Mouse (Mus musculus): ENCODE data around the gene Slc4a7. TPM values are rescaled to one million over a fixed set of nuclear protein-coding genes. Genes with fewer than 3 reads are reported as not detected.

Slc4a7 gene
- polyA plus RNA-seq (2014; fragmentation: Nextera tagmentation; extraction: Ambion mirVana): 14.0 and 14.1 TPM in 2 replicates

DNA sequence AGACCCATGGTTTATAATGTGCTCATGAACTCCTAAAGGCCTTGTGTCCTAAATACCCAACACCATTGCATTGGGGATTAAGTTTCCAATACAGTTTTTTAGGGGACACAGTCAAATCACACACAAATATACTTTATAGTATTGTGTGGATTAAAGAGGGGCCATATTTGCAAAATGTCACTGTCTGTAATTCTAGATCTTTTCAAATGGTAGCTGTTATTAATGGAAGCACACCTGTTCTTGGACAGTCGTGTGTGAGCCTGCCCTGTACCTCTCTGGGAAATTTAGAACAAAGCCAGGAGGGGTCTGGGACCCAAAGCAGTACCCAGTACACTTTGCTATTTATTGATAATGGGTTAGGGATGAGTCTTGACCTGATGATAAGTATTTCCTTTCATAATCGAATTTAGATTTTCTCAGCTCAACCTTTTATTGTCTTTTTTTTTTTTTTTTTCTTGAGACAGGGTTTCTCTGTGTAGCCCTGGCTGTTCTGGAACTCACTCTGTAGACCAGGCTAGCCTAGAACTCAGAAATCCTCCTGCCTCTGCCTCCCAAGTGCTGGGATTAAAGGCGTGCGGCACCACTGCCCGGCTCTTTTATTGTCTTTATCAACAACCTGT is at the start of gene Slc4a7:
Gene Slc4a7 (plus strand): TSS at position 570 of the 620 bp plus-strand sequence.
- Histone ChIP-seq H3K4me3 (ENCODE audit: low read depth, low read length) (peak within 1 kb of the TSS; percentile 82), H3K9ac (ENCODE audit: low read depth, low read length) (peak within 1 kb of the TSS; percentile 98), H3K4me2 (peak within 1 kb of the TSS; percentile 67), H3K36me3 (ENCODE audit: control insufficient read depth, insufficient read depth, low read length) (no peaks in the 10 kb centered on the region), H3K9me3 (replicated peaks; ENCODE audit: control insufficient read depth, low read length) (no peaks in the 10 kb centered on the region), H3K27ac (ENCODE audit: low read depth, low read length) (peak within 1 kb of the TSS; percentile 91), H3K27me3 (ENCODE audit: control insufficient read depth, insufficient read depth, low read length) (no peaks in the 10 kb centered on the region), H3K4me1 (ENCODE audit: control insufficient read depth, insufficient read depth, low read length) (peaks cover 6% of the 10 kb centered on the region; the same call in 1 of the 2 replicates)
- 62% methylated on average over 5 of the region's 5 CpGs for WGBS (ENCODE audit: insufficient replicate concordance)
- no peak for ATAC-seq (replicated peaks; ENCODE audit: insufficient number of reproducible peaks, low FRiP score, low TSS enrichment)

DNA sequence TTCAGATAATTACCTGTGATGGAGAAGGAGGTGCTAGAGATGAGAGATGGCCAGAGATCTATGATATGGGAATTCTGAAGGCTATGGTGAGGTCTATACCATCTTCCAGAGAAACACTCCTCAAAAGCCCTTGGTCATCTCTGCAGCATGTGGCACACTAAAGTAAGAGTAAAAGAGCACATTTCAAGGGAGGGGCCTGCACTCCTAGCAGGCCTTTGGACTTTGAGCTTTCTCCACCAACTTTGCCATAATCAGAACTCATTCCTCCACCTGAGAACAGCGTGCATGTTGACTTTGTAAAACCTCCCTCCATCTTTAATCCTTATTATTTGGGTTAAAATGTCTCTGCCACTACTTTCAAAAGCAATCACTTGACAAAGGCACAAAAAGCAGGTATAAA is 31.5 kb upstream of the Slc4a7 start:
- WGBS (ENCODE audit: insufficient replicate concordance): 81% methylated on average over 1 of the region's 1 CpGs
- Histone ChIP-seq H3K36me3 (ENCODE audit: control insufficient read depth, insufficient read depth, low read length) (no peaks in the 10 kb centered on the region), H3K27me3 (ENCODE audit: control insufficient read depth, insufficient read depth, low read length) (no peaks in the 10 kb centered on the region), H3K27ac (ENCODE audit: low read depth, low read length) (no peak overlapping the region), H3K9ac (ENCODE audit: low read depth, low read length) (no peak overlapping the region), H3K4me1 (ENCODE audit: control insufficient read depth, insufficient read depth, low read length) (no peaks in the 10 kb centered on the region), H3K4me2 (no peak overlapping the region), H3K9me3 (replicated peaks; ENCODE audit: control insufficient read depth, low read length) (no peaks in the 10 kb centered on the region), H3K4me3 (ENCODE audit: low read depth, low read length) (no peak overlapping the region)
- ATAC-seq (replicated peaks; ENCODE audit: insufficient number of reproducible peaks, low FRiP score, low TSS enrichment): no peak

DNA sequence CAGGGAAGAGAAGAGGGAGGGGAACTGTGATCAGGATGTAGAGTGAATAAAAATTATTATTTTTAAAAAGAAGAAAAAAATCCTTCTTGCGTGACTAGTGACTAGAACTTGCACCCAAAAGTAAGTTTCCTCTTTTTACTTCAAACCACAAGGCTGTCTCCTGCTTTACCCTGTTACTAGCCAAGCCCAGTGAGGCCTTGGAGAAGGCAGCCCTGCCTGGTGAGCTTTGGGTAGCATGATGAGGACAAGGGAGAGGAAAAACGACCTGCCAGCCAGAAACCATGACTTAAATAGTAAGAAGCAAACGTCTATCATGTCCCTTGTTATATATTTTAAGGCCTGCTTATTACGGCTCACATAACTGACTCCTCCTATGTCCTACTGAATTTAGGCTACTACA is 20.5 kb upstream of the Slc4a7 start:
- Histone ChIP-seq H3K4me2 (no peak overlapping the region), H3K27me3 (ENCODE audit: control insufficient read depth, insufficient read depth, low read length) (no peaks in the 10 kb centered on the region), H3K36me3 (ENCODE audit: control insufficient read depth, insufficient read depth, low read length) (no peaks in the 10 kb centered on the region), H3K4me1 (ENCODE audit: control insufficient read depth, insufficient read depth, low read length) (no peaks in the 10 kb centered on the region), H3K9ac (ENCODE audit: low read depth, low read length) (no peak overlapping the region), H3K27ac (ENCODE audit: low read depth, low read length) (no peak overlapping the region), H3K4me3 (ENCODE audit: low read depth, low read length) (no peak overlapping the region), H3K9me3 (replicated peaks; ENCODE audit: control insufficient read depth, low read length) (no peaks in the 10 kb centered on the region)
- WGBS (ENCODE audit: insufficient replicate concordance): 63% methylated on average over 4 of the region's 4 CpGs
- no peak for ATAC-seq (replicated peaks; ENCODE audit: insufficient number of reproducible peaks, low FRiP score, low TSS enrichment)

DNA sequence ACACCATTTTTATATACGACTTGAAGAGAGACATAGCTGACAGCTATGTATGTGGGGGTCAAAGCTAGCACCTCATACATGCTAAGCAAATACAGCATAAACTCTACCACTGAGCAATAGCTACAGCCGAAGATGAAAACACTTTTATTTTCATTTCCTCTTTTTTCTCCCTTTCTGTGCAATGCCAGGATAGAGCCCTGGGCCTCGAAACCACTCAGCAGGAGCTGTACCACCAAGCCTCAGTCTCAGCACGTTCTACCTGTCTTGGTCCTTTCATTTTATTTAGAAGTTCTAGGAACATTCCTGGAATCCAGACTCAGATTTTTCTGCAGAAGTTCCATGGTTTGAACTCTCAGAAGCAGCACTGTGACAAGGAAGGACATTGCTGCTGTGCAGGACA is 17.3 kb upstream of the Slc4a7 start:
- Histone ChIP-seq H3K4me1 (ENCODE audit: control insufficient read depth, insufficient read depth, low read length) (no peaks in the 10 kb centered on the region), H3K9me3 (replicated peaks; ENCODE audit: control insufficient read depth, low read length) (no peaks in the 10 kb centered on the region), H3K4me2 (no peak overlapping the region), H3K27ac (ENCODE audit: low read depth, low read length) (no peak overlapping the region), H3K9ac (ENCODE audit: low read depth, low read length) (no peak overlapping the region), H3K27me3 (ENCODE audit: control insufficient read depth, insufficient read depth, low read length) (no peaks in the 10 kb centered on the region), H3K4me3 (ENCODE audit: low read depth, low read length) (no peak overlapping the region), H3K36me3 (ENCODE audit: control insufficient read depth, insufficient read depth, low read length) (no peaks in the 10 kb centered on the region)
- no peak for ATAC-seq (replicated peaks; ENCODE audit: insufficient number of reproducible peaks, low FRiP score, low TSS enrichment)
- WGBS (ENCODE audit: insufficient replicate concordance): 76% methylated on average over 4 of the region's 4 CpGs

DNA sequence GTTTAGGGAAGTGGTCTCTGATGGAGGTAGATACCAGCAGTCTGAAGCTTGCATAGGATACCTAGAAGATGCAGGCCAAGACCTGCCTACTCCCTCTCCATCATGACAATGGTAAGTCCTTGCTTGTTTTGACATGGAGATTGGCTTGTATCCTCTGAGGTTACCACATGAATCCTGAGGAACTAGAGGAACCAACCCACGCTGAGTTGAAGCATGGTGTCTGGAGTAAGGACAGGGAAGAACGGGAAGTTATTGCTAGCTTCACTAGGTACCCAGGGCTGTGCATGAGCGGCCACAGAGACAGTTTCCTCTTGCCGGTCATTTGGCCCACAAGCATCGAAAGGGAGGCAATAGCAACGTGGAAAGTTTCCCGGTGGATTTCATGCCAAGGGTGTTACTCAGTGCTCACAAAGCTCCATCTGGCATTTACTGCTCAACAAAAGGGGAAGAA is 16.0 kb upstream of the Slc4a7 start:
- Histone ChIP-seq H3K36me3 (ENCODE audit: control insufficient read depth, insufficient read depth, low read length) (no peaks in the 10 kb centered on the region), H3K27ac (ENCODE audit: low read depth, low read length) (no peak overlapping the region), H3K27me3 (ENCODE audit: control insufficient read depth, insufficient read depth, low read length) (no peaks in the 10 kb centered on the region), H3K9ac (ENCODE audit: low read depth, low read length) (no peak overlapping the region), H3K4me3 (ENCODE audit: low read depth, low read length) (no peak overlapping the region), H3K4me2 (no peak overlapping the region), H3K9me3 (replicated peaks; ENCODE audit: control insufficient read depth, low read length) (no peaks in the 10 kb centered on the region), H3K4me1 (ENCODE audit: control insufficient read depth, insufficient read depth, low read length) (no peaks in the 10 kb centered on the region)
- no peak for ATAC-seq (replicated peaks; ENCODE audit: insufficient number of reproducible peaks, low FRiP score, low TSS enrichment)
- 74% methylated on average over 7 of the region's 7 CpGs for WGBS (ENCODE audit: insufficient replicate concordance)

DNA sequence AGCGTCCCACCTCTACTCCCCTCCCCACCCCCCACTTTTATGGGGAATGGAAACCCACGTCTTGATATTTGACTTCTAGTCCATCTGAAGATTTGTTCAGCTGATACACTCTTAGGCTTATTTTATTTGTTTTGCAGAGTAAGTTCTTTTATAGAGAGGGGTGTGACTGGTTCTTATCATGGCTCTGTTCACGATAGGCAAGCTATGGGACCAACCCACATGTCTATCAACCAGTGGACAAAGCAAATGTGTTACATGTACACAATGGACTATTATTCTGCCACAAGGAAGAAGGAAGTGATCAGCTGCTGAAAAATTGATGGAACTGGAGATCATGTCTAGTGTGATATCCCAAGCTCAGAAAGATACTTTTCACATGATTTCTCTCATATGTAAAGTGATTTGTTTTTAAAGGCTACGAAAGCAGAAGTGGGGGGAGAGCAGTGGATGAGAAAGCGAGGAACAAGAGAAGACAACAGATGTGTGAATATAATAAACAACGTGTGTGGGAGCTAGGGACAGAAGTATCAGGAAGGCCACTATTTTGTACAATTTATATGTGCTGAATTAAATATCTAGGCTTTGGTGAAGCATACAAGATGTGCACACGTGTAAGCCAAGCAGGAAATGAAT is 14.7 kb upstream of the Slc4a7 start:
- Histone ChIP-seq H3K27me3 (ENCODE audit: control insufficient read depth, insufficient read depth, low read length) (no peaks in the 10 kb centered on the region), H3K27ac (ENCODE audit: low read depth, low read length) (no peak overlapping the region), H3K4me2 (no peak overlapping the region), H3K4me3 (ENCODE audit: low read depth, low read length) (no peak overlapping the region), H3K9me3 (replicated peaks; ENCODE audit: control insufficient read depth, low read length) (no peaks in the 10 kb centered on the region), H3K36me3 (ENCODE audit: control insufficient read depth, insufficient read depth, low read length) (no peaks in the 10 kb centered on the region), H3K9ac (ENCODE audit: low read depth, low read length) (no peak overlapping the region), H3K4me1 (ENCODE audit: control insufficient read depth, insufficient read depth, low read length) (no peaks in the 10 kb centered on the region)
- ATAC-seq (replicated peaks; ENCODE audit: insufficient number of reproducible peaks, low FRiP score, low TSS enrichment): no peak
- WGBS (ENCODE audit: insufficient replicate concordance): 69% methylated on average over 7 of the region's 7 CpGs

DNA sequence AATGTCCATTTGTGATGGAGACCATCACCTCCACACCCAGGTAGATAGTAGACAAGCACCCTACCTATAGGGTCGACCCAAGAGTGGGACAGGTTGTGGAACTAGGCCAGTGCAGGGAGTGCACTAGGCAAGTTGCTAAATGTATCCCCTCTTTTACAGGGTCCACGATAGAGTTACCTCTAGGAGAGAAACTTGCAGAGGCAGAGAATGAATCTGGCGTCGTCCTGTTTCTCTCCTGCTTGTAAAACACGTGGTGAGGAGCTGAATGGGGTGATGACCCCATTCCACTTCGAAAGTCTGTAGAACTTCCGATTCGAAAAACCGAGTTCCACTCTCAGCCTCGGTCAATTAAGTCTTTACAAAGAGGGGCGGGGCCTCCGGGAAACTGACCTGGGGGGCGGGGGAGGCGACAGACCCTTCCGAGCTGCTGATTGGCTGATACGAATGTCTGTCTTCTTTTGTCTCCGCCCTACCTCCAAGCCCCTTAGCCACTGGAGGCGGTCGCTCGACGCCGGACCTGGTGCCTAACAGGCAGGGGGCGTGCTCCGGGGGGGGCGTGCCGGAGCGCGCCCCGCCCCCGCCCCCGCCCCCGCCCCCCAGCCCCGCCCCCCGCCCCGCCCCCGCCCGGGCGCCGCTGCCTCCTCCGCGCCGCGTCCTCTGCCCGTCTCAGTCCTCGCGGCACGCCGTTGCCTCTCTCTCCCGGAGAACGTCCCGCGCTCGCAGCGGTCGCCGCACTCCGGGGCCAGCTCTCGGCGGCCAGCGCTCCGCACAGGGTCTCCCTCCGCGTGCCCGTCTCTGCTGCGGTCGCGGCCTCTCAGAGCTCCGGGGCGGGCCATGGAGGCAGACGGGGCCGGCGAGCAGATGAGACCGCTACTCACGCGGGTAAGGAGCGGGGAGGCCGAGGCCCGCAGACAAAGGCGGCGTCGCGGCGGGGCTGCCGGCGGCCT is 593 bp downstream of the Slc4a7 start:
- Histone ChIP-seq H3K4me1 (ENCODE audit: control insufficient read depth, insufficient read depth, low read length) (peaks cover 6% of the 10 kb centered on the region; the same call in 1 of the 2 replicates), H3K27me3 (ENCODE audit: control insufficient read depth, insufficient read depth, low read length) (no peaks in the 10 kb centered on the region), H3K4me2 (peak overlapping the region; percentile 67), H3K9ac (ENCODE audit: low read depth, low read length) (peak overlapping the region; percentile 98), H3K4me3 (ENCODE audit: low read depth, low read length) (peak overlapping the region; percentile 82), H3K27ac (ENCODE audit: low read depth, low read length) (peak overlapping the region; percentile 91), H3K9me3 (replicated peaks; ENCODE audit: control insufficient read depth, low read length) (no peaks in the 10 kb centered on the region), H3K36me3 (ENCODE audit: control insufficient read depth, insufficient read depth, low read length) (no peaks in the 10 kb centered on the region)
- peak; percentile 98 for ATAC-seq (replicated peaks; ENCODE audit: insufficient number of reproducible peaks, low FRiP score, low TSS enrichment)
- under 1% methylated on average over 65 of the region's 85 CpGs for WGBS (ENCODE audit: insufficient replicate concordance)

DNA sequence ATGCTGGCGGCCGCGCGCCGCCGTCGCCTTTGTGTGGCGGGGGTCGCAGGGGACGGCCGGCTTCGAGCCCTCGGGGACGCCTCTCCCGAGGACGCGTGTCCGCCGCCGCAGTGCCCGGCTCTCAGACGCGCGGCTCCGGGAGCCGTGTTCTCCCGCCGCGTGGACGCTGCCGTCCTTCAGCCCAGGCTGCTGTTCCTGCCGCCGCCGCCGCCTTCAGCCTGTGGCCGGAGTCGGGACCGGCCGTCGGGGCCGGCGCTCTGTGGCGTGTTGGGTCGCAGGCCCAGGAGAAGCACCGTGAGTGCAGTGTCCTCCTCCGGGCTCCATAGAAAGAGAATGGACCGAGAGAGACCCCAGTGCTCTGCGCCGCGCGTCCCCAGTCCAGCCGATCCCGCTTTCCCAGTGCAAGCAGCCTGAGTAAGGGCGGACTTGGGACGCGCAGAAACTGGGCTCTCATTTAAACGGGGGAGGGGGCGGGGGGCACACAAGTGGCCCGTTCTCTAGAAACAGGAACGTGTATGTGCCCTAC is 1.3 kb downstream of the Slc4a7 start:
- H3K27me3 ChIP-seq (ENCODE audit: control insufficient read depth, insufficient read depth, low read length): no peaks in the 10 kb centered on the region
- H3K4me2 ChIP-seq: peak overlapping the region; percentile 64
- H3K27ac ChIP-seq (ENCODE audit: low read depth, low read length): peak overlapping the region; percentile 91
- peak overlapping the region; percentile 98 for H3K9ac ChIP-seq (ENCODE audit: low read depth, low read length)
- H3K4me1 ChIP-seq (ENCODE audit: control insufficient read depth, insufficient read depth, low read length): peaks cover 6% of the 10 kb centered on the region; the same call in 1 of the 2 replicates
- WGBS (ENCODE audit: insufficient replicate concordance): under 1% methylated on average over 43 of the region's 60 CpGs
- ATAC-seq (replicated peaks; ENCODE audit: insufficient number of reproducible peaks, low FRiP score, low TSS enrichment): peak; percentile 56
- H3K36me3 ChIP-seq (ENCODE audit: control insufficient read depth, insufficient read depth, low read length): no peaks in the 10 kb centered on the region
- H3K9me3 ChIP-seq (replicated peaks; ENCODE audit: control insufficient read depth, low read length): no peaks in the 10 kb centered on the region
- H3K4me3 ChIP-seq (ENCODE audit: low read depth, low read length): peak overlapping the region; percentile 82

All from heart, embryonic 11.5 days (tissue).